10 mouse cellular contexts compared by ENCODE assay signal in genomic region chr14:30009864-30010560, GRCm38 (mm10). TPM values are rescaled to one million over a fixed set of nuclear protein-coding genes. Genes with fewer than 3 reads are reported as not detected.
DNase-seq lines count a peak whose midpoint lies in the region; ATAC-seq and TF ChIP-seq lines count a peak whose summit lies in the region.
"Had no signal": no experiment of that assay in that cellular context is flagged by ENCODE, and none has a peak within 500 bp of the region (broad histone marks: within the 10 kb centered on the region; RNA-seq: fewer than 3 reads in every experiment).

No protein-coding gene starts in this region.

- no peak overlapping the region for H3K9ac ChIP-seq in intestine, embryonic 15.5 days
- H3K9ac ChIP-seq in limb, embryonic 14.5 days (ENCODE audit: low read depth, low read length, severe bottlenecking), result no peak overlapping the region
- H3K9ac ChIP-seq in stomach, postnatal 0 days (ENCODE audit: low read length), result no peak overlapping the region

- peak; percentile 12 to 26 for DNase-seq in cerebellum, adult 18-20 months
- DNase-seq in cerebellum, adult 8-10 months, result no peak
- DNase-seq in right cerebral cortex, postnatal 10 days (ENCODE audit: low spot score in 2 of 2), result peak; percentile 71
- no peak for DNase-seq in right cerebral cortex, postnatal 25 days
- peak; percentile 21 for DNase-seq in limb, embryonic 14.5 days (ENCODE audit: low spot score)
- peak; percentile 83 for DNase-seq in stomach, postnatal 0 days (ENCODE audit: low spot score)

- WGBS in intestine, embryonic 15.5 days, result 63% methylated on average over 10 of the region's 10 CpGs
- WGBS in limb, embryonic 14.5 days, result 66% methylated on average over 10 of the region's 10 CpGs
- WGBS in stomach, postnatal 0 days, result 36% methylated on average over 10 of the region's 10 CpGs

- H3K27ac ChIP-seq in intestine, embryonic 15.5 days, result no peak overlapping the region
- H3K27ac ChIP-seq in limb, embryonic 14.5 days (replicated peaks; ENCODE audit: low read depth, low read length), result no peak overlapping the region
- peak overlapping the region; percentile 77 for H3K27ac ChIP-seq in stomach, postnatal 0 days (replicated peaks)

- TF ChIP-seq POLR2A in limb, embryonic 14.5 days (IDR thresholded peaks at IDR 0.05; ENCODE audit: borderline replicate concordance, extremely low read depth, insufficient read depth, insufficient read length), result no peak

- H3K4me1 ChIP-seq in intestine, embryonic 15.5 days (replicated peaks), result peaks cover 16% of the 10 kb centered on the region
- H3K4me1 ChIP-seq in limb, embryonic 14.5 days (ENCODE audit: control insufficient read depth, insufficient read depth, low read length), result peaks cover 20% of the 10 kb centered on the region
- H3K4me1 ChIP-seq in stomach, postnatal 0 days (replicated peaks; ENCODE audit: control insufficient read depth, insufficient read depth), result 0 out of 2 replicates have a peak, but pooled peaks cover 4% of the 10 kb centered on the region

- H3K4me3 ChIP-seq in intestine, embryonic 15.5 days (replicated peaks), result no peak overlapping the region
- H3K4me3 ChIP-seq in limb, embryonic 14.5 days (replicated peaks; ENCODE audit: low read length), result no peak overlapping the region
- H3K4me3 ChIP-seq in stomach, postnatal 0 days (ENCODE audit: low read depth, low read length), result 0 out of 2 replicates have a peak overlapping the region, but pooled peaks have one; percentile 39
- H3K4me3 ChIP-seq: megakaryocyte, embryonic 14.5 days had no signal

- peak; percentile 46 for ATAC-seq in intestine, embryonic 15.5 days
- no peak for ATAC-seq in limb, embryonic 14.5 days (ENCODE audit: low FRiP score, low read depth)
- peak; percentile 53 for ATAC-seq in stomach, postnatal 0 days (ENCODE audit: low FRiP score, low TSS enrichment)
- no peak for ATAC-seq in erythroblast, adult 5-6 weeks (replicated peaks; ENCODE audit: low FRiP score, poor library complexity, severe bottlenecking)

- H3K9me3 ChIP-seq in intestine, embryonic 15.5 days, result no peaks in the 10 kb centered on the region
- no peaks in the 10 kb centered on the region for H3K9me3 ChIP-seq in limb, embryonic 14.5 days (ENCODE audit: control insufficient read depth, low read length)
- no peaks in the 10 kb centered on the region for H3K9me3 ChIP-seq in stomach, postnatal 0 days (ENCODE audit: control insufficient read depth, low read length)
- H3K9me3 ChIP-seq: megakaryocyte, embryonic 14.5 days had no signal

- no peaks in the 10 kb centered on the region for H3K36me3 ChIP-seq in intestine, embryonic 15.5 days
- no peaks in the 10 kb centered on the region for H3K36me3 ChIP-seq in limb, embryonic 14.5 days (ENCODE audit: control insufficient read depth, insufficient read depth, low read length)
- no peaks in the 10 kb centered on the region for H3K36me3 ChIP-seq in stomach, postnatal 0 days (ENCODE audit: control insufficient read depth, insufficient read depth, low read length)

- peak overlapping the region; percentile 91 for H3K4me2 ChIP-seq in intestine, embryonic 15.5 days (replicated peaks)
- H3K4me2 ChIP-seq in limb, embryonic 14.5 days (replicated peaks; ENCODE audit: low read depth, low read length, severe bottlenecking), result 0 out of 2 replicates have a peak overlapping the region, but pooled peaks have one; percentile 10
- H3K4me2 ChIP-seq in stomach, postnatal 0 days (replicated peaks; ENCODE audit: low read depth), result peak overlapping the region; percentile 75

- TF ChIP-seq CTCF in stomach, postnatal 0 days (IDR thresholded peaks at IDR 0.05; ENCODE audit: low read depth), result no peak

- H3K27me3 ChIP-seq in intestine, embryonic 15.5 days (replicated peaks), result peaks cover 18% of the 10 kb centered on the region; the same call in 1 of the 2 replicates
- peaks cover 7% of the 10 kb centered on the region; the same call in 1 of the 2 replicates for H3K27me3 ChIP-seq in limb, embryonic 14.5 days (ENCODE audit: control insufficient read depth, insufficient read depth, low read length)
- no peaks in the 10 kb centered on the region for H3K27me3 ChIP-seq in stomach, postnatal 0 days (ENCODE audit: control insufficient read depth, insufficient read depth, low read length)

- no peak for TF ChIP-seq EP300 in stomach, postnatal 0 days (optimal IDR thresholded peaks at IDR 0.05)

RNA-seq across cellular contexts. Expression of gene Chdh, which starts 1.2 kb away (rescaled TPM):
- polyA plus RNA-seq in intestine, embryonic 15.5 days (2015; fragmentation: Nextera tagmentation; extraction: Ambion mirVana), result 1.3 and 1.5 TPM in 2 replicates
- 1.3 TPM in 2 replicates for polyA plus RNA-seq in limb, embryonic 14.5 days (2012; rRNA removed)
- polyA plus RNA-seq in limb, embryonic 14.5 days (2014; fragmentation: Nextera tagmentation; extraction: Ambion mirVana), result 0.43 and 0.66 TPM in 2 replicates
- polyA plus RNA-seq in stomach, postnatal 0 days (2015; fragmentation: Nextera tagmentation; extraction: Ambion mirVana), result 1.5 and 1.7 TPM in 2 replicates
- total RNA-seq in erythroblast, adult 5-6 weeks (2015; ENCODE audit: low replicate concordance), result 5.4 and 6.7 TPM in 2 replicates
- total RNA-seq in erythroblast, adult 5-6 weeks (2017; ENCODE audit: low replicate concordance), result 4.5 and 6.0 TPM in 2 replicates
- polyA plus RNA-seq: C2C12 had no signal

RNA-seq across cellular contexts. Expression of gene Il17rb, which starts 1.3 kb away (rescaled TPM):
- 0.74 and 0.76 TPM in 2 replicates for polyA plus RNA-seq in intestine, embryonic 15.5 days (2015; fragmentation: Nextera tagmentation; extraction: Ambion mirVana)
- polyA plus RNA-seq in limb, embryonic 14.5 days (2012; rRNA removed), result 1.3 TPM in 2 replicates
- 1.3 and 1.7 TPM in 2 replicates for polyA plus RNA-seq in limb, embryonic 14.5 days (2014; fragmentation: Nextera tagmentation; extraction: Ambion mirVana)
- 0.35 and 0.52 TPM in 2 replicates for polyA plus RNA-seq in stomach, postnatal 0 days (2015; fragmentation: Nextera tagmentation; extraction: Ambion mirVana)
- 0.38 and 1.7 TPM in 2 replicates for total RNA-seq in erythroblast, adult 5-6 weeks (2015; ENCODE audit: low replicate concordance)
- 1.1 TPM in 1 of 2 replicates, not detected in the other for total RNA-seq in erythroblast, adult 5-6 weeks (2017; ENCODE audit: low replicate concordance)

RNA-seq across cellular contexts. Expression of gene Actr8, which starts 31.9 kb away (rescaled TPM):
- polyA plus RNA-seq in intestine, embryonic 15.5 days (2015; fragmentation: Nextera tagmentation; extraction: Ambion mirVana), result 51.9 and 55.7 TPM in 2 replicates
- polyA plus RNA-seq in limb, embryonic 14.5 days (2012; rRNA removed), result 41.5 and 60.6 TPM in 2 replicates
- 47.7 and 52.1 TPM in 2 replicates for polyA plus RNA-seq in limb, embryonic 14.5 days (2014; fragmentation: Nextera tagmentation; extraction: Ambion mirVana)
- 27.6 and 28.7 TPM in 2 replicates for polyA plus RNA-seq in stomach, postnatal 0 days (2015; fragmentation: Nextera tagmentation; extraction: Ambion mirVana)
- total RNA-seq in erythroblast, adult 5-6 weeks (2015; ENCODE audit: low replicate concordance), result 11.1 and 22.8 TPM in 2 replicates
- total RNA-seq in erythroblast, adult 5-6 weeks (2017; ENCODE audit: low replicate concordance), result 21.0 and 23.9 TPM in 2 replicates

RNA-seq across cellular contexts. Expression of gene Selenok, which starts 41.9 kb away (rescaled TPM):
- polyA plus RNA-seq in intestine, embryonic 15.5 days (2015; fragmentation: Nextera tagmentation; extraction: Ambion mirVana), result 255 and 267 TPM in 2 replicates
- polyA plus RNA-seq in limb, embryonic 14.5 days (2012; rRNA removed), result 96.3 and 137 TPM in 2 replicates
- 238 and 265 TPM in 2 replicates for polyA plus RNA-seq in limb, embryonic 14.5 days (2014; fragmentation: Nextera tagmentation; extraction: Ambion mirVana)
- polyA plus RNA-seq in stomach, postnatal 0 days (2015; fragmentation: Nextera tagmentation; extraction: Ambion mirVana), result 351 and 372 TPM in 2 replicates
- total RNA-seq in erythroblast, adult 5-6 weeks (2015; ENCODE audit: low replicate concordance), result 35.7 and 87.2 TPM in 2 replicates
- 139 and 189 TPM in 2 replicates for total RNA-seq in erythroblast, adult 5-6 weeks (2017; ENCODE audit: low replicate concordance)

Comparison
In these comparisons a context has a peak if more than half of its experiments do, and no peak if none do; other contexts are left out.
1. DNase-seq: peak in cerebellum, adult 18-20 months (2 of 2), right cerebral cortex, postnatal 10 days (2 of 2), limb, embryonic 14.5 days (single experiment) and stomach, postnatal 0 days (single experiment); none in cerebellum, adult 8-10 months (single experiment) and right cerebral cortex, postnatal 25 days (single experiment).
2. ATAC-seq: peak in intestine, embryonic 15.5 days (single experiment) and stomach, postnatal 0 days (single experiment); none in limb, embryonic 14.5 days (single experiment) and erythroblast, adult 5-6 weeks (single experiment).
3. H3K4me2 ChIP-seq: peak in every context shown above with its lines; median percentile 91 in intestine, embryonic 15.5 days; 75 in stomach, postnatal 0 days; 10 in limb, embryonic 14.5 days.